Mouse (Mus musculus): ENCODE results near the gene Arhgap27. TPM values are rescaled to one million over a fixed set of nuclear protein-coding genes. Genes with fewer than 3 reads are reported as not detected.
"Not testable (repeated sequence)": the region's sequence is repeated elsewhere in the genome, so short reads cannot be mapped to it uniquely, and the experiment has no call there.

Arhgap27 gene
- polyA plus RNA-seq, 1 experiment from 2014 or later = 17.8 TPM

DNA sequence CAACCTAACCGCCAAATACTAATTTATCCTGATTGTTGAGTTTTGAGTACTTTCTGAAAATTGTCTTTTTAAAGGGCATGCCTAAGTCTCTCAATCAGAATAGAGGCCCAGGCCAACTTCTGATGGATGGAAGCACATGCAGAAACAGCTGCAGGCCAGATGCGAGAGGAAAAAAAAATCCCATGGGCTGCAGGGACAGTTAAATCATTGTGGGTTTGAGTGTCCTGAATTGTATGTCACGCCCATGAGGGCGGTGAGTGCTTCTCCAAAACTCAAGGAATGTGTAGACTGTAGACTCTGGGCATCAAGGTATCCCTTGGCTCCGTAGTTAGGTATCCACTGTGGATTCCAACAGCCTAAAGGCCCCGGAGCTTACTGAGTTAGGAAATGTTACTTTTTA, 69.4 kb downstream of the Arhgap27 start:
- Histone ChIP-seq H3K4me2 (replicated peaks; ENCODE audit: low read depth, low read length) (no peak overlapping the region), H3K9me3 (ENCODE audit: low read length) (no peaks in the 10 kb centered on the region), H3K27me3 (ENCODE audit: insufficient read depth, low read length) (no peaks in the 10 kb centered on the region), H3K27ac (ENCODE audit: low read length) (no peak overlapping the region), H3K4me3 (ENCODE audit: low read length) (no peak overlapping the region), H3K4me1 (ENCODE audit: insufficient read depth, low read length) (peaks cover 7% of the 10 kb centered on the region; the same call in 1 of the 2 replicates), H3K9ac (replicated peaks; ENCODE audit: low read length) (no peak overlapping the region), H3K36me3 (ENCODE audit: insufficient read depth, low read length) (no peaks in the 10 kb centered on the region)
- ATAC-seq (ENCODE audit: low FRiP score, low TSS enrichment) = no peak
- 83% methylated on average over 6 of the region's 6 CpGs for WGBS

DNA sequence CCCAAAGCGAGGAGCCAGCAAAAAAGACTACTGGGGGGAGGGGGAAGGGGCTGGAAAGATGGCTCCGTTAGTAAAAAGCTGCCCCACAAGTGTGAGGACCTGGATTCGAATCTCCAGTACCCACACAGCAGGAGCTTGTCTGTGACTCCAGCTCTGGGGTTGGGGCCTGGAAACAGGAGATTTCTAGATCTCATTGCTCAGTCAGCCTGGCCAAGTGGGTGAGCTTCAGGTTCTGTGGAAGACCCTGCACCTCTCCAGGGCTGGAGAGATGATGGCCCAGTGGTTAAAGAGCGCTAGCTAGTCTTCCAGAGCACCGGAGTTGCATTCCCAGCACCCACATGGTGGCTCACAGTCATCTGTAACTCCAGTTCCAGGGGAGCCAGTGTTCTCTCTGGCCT, 70.6 kb downstream of the Arhgap27 start:
- Histone ChIP-seq H3K27ac (ENCODE audit: low read length) (no peak overlapping the region), H3K36me3 (ENCODE audit: insufficient read depth, low read length) (no peaks in the 10 kb centered on the region)
- 81% methylated on average over 5 of the region's 5 CpGs for WGBS

GRCm38 (mm10) chr11:103292152-103292889, 71.2 kb downstream of the Arhgap27 start:
- peak; percentile 49; the same call in 1 of the 2 replicates for ATAC-seq (ENCODE audit: low FRiP score, low TSS enrichment)
- no peak overlapping the region for H3K4me2 ChIP-seq (replicated peaks; ENCODE audit: low read depth, low read length)

More for the DNA sequence above, 70.6 kb downstream of the Arhgap27 start:
- no peak for ATAC-seq (ENCODE audit: low FRiP score, low TSS enrichment)
- Histone ChIP-seq H3K4me2 (replicated peaks; ENCODE audit: low read depth, low read length) (no peak overlapping the region), H3K27me3 (ENCODE audit: insufficient read depth, low read length) (no peaks in the 10 kb centered on the region), H3K4me1 (ENCODE audit: insufficient read depth, low read length) (peaks cover 11% of the 10 kb centered on the region; the same call in 1 of the 2 replicates), H3K9ac (replicated peaks; ENCODE audit: low read length) (no peak overlapping the region), H3K9me3 (ENCODE audit: low read length) (no peaks in the 10 kb centered on the region), H3K4me3 (ENCODE audit: low read length) (no peak overlapping the region)

DNA sequence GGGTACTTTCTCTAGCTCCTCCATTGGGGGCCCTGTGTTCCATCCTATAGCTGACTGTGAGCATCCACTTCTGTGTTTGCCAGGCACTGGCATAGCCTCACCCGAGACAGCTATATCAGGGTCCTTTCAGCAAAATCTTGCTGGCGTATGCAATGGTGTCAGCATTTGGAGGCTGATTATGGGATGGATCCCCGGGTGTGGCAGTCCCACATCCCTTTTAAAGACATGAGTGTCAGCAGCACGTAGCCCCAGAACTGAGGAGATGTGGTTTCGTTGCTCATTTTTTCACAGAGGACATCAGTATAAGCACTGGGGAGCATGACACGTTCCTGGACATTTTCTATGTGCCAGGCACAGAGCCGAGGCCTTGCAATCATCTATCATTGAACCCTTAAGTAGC, 72.7 kb downstream of the Arhgap27 start:
- not testable (repeated sequence) for H3K9me3 ChIP-seq (ENCODE audit: low read length); H3K9ac ChIP-seq (replicated peaks; ENCODE audit: low read length); H3K4me2 ChIP-seq (replicated peaks; ENCODE audit: low read depth, low read length); H3K36me3 ChIP-seq (ENCODE audit: insufficient read depth, low read length); H3K27ac ChIP-seq (ENCODE audit: low read length); H3K4me3 ChIP-seq (ENCODE audit: low read length); H3K27me3 ChIP-seq (ENCODE audit: insufficient read depth, low read length); ATAC-seq (ENCODE audit: low FRiP score, low TSS enrichment)
- peaks cover 17% of the 10 kb centered on the region for H3K4me1 ChIP-seq (ENCODE audit: insufficient read depth, low read length)
- 93% methylated on average over 7 of the region's 7 CpGs for WGBS

More at GRCm38 (mm10) chr11:103292152-103292889, 71.2 kb downstream of the Arhgap27 start:
- Histone ChIP-seq H3K4me1 (ENCODE audit: insufficient read depth, low read length) (peaks cover 11% of the 10 kb centered on the region; the same call in 1 of the 2 replicates), H3K27ac (ENCODE audit: low read length) (no peak overlapping the region), H3K4me3 (ENCODE audit: low read length) (no peak overlapping the region), H3K27me3 (ENCODE audit: insufficient read depth, low read length) (no peaks in the 10 kb centered on the region), H3K36me3 (ENCODE audit: insufficient read depth, low read length) (no peaks in the 10 kb centered on the region), H3K9ac (replicated peaks; ENCODE audit: low read length) (no peak overlapping the region), H3K9me3 (ENCODE audit: low read length) (no peaks in the 10 kb centered on the region)
- 12% methylated on average over 14 of the region's 14 CpGs for WGBS

DNA sequence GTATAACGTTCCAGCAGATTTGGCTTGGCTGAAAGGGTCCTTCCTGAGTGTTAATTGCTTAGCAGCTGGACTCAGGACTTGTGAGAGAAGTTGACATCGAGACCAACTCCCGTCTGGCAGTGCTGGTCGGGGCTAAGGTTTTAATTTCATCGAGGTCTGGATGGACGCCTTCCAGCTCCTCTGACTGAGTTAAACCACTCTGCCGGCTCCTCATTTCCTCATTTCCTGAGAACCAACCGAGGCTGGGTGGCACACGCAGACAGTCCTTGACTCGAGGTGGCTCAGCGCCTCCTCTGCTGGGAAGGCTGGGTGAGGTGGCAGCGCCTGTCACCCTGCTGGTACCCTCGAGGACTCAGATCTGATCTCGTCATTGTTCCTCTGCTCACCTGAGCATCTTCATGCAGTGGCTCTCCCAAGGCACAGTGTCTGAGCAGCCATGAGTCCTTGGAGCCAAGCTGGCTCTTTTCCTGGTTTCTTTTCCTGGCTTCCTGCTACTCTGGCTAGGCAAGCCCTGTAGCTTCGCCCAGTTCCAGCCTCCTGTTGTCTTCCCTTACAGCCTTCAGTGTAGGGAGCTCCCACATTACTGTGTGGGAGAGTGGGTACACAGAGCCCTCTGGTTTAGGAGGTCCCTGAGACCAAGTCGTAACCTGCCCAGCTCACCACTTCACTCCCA, 75.1 kb downstream of the Arhgap27 start:
- no peaks in the 10 kb centered on the region for H3K9me3 ChIP-seq (ENCODE audit: low read length)
- H3K4me3 ChIP-seq (ENCODE audit: low read length) = no peak overlapping the region
- WGBS = 39% methylated on average over 16 of the region's 16 CpGs
- no peak overlapping the region for H3K4me2 ChIP-seq (replicated peaks; ENCODE audit: low read depth, low read length)
- H3K27ac ChIP-seq (ENCODE audit: low read length) = no peak overlapping the region
- ATAC-seq (ENCODE audit: low FRiP score, low TSS enrichment) = no peak
- no peaks in the 10 kb centered on the region for H3K27me3 ChIP-seq (ENCODE audit: insufficient read depth, low read length)
- no peaks in the 10 kb centered on the region for H3K36me3 ChIP-seq (ENCODE audit: insufficient read depth, low read length)
- H3K4me1 ChIP-seq (ENCODE audit: insufficient read depth, low read length) = peaks cover 17% of the 10 kb centered on the region
- H3K9ac ChIP-seq (replicated peaks; ENCODE audit: low read length) = no peak overlapping the region

- Histone ChIP-seq H3K9ac (replicated peaks; ENCODE audit: low read length) (no peak overlapping the region), H3K4me3 (ENCODE audit: low read length) (no peak overlapping the region), H3K27me3 (ENCODE audit: insufficient read depth, low read length) (no peaks in the 10 kb centered on the region), H3K9me3 (ENCODE audit: low read length) (no peaks in the 10 kb centered on the region), H3K4me1 (ENCODE audit: insufficient read depth, low read length) (peaks cover 11% of the 10 kb centered on the region), H3K4me2 (replicated peaks; ENCODE audit: low read depth, low read length) (no peak overlapping the region), H3K36me3 (ENCODE audit: insufficient read depth, low read length) (no peaks in the 10 kb centered on the region), H3K27ac (ENCODE audit: low read length) (no peak overlapping the region)
- no peak for ATAC-seq (ENCODE audit: low FRiP score, low TSS enrichment)
- 90% methylated on average over 5 of the region's 5 CpGs for WGBS
Measured at GRCm38 (mm10) chr11:103286910-103287309, 76.6 kb downstream of the Arhgap27 start.

DNA sequence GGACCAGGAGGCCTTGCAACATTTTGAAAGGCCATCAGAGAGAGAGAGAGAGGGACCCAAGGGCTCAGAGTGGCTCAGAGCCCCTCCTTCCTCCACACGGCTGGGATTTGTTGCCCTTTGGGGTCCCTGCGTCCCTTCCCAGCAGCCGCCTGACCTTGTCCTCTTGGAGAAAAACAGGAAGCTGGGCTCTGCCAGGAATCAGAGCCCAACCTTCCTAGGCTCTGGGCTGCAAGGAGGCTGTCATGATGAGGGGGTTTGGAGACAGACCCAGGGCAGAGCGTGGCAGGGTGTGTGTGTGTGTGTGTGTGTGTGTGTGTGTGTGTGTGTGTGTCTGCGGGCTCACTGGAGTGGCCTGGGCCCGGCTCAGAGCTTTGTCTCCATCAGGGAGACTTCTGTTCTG, 77.5 kb downstream of the Arhgap27 start:
- 26% methylated on average over 6 of the region's 6 CpGs for WGBS
- Histone ChIP-seq H3K27ac (ENCODE audit: low read length) (peak overlapping the region; percentile 41), H3K9me3 (ENCODE audit: low read length) (no peaks in the 10 kb centered on the region), H3K4me2 (replicated peaks; ENCODE audit: low read depth, low read length) (no peak overlapping the region), H3K9ac (replicated peaks; ENCODE audit: low read length) (peak overlapping the region; percentile 37; the same call in 1 of the 2 replicates), H3K4me1 (ENCODE audit: insufficient read depth, low read length) (peaks cover 10% of the 10 kb centered on the region), H3K36me3 (ENCODE audit: insufficient read depth, low read length) (no peaks in the 10 kb centered on the region), H3K4me3 (ENCODE audit: low read length) (no peak overlapping the region), H3K27me3 (ENCODE audit: insufficient read depth, low read length) (no peaks in the 10 kb centered on the region)
- ATAC-seq (ENCODE audit: low FRiP score, low TSS enrichment) = peak; percentile 76; the same call in 1 of the 2 replicates

- WGBS = 83% methylated on average over 10 of the region's 10 CpGs
- Histone ChIP-seq H3K4me2 (replicated peaks; ENCODE audit: low read depth, low read length) (no peak overlapping the region), H3K27me3 (ENCODE audit: insufficient read depth, low read length) (no peaks in the 10 kb centered on the region), H3K4me3 (ENCODE audit: low read length) (no peak overlapping the region), H3K4me1 (ENCODE audit: insufficient read depth, low read length) (peaks cover 10% of the 10 kb centered on the region), H3K9me3 (ENCODE audit: low read length) (no peaks in the 10 kb centered on the region), H3K27ac (ENCODE audit: low read length) (peak overlapping the region; percentile 41; the same call in 1 of the 2 replicates), H3K9ac (replicated peaks; ENCODE audit: low read length) (no peak overlapping the region; the same call in 1 of the 2 replicates), H3K36me3 (ENCODE audit: insufficient read depth, low read length) (no peaks in the 10 kb centered on the region)
- ATAC-seq (ENCODE audit: low FRiP score, low TSS enrichment) = no peak
Measured at GRCm38 (mm10) chr11:103285276-103285675, 78.2 kb downstream of the Arhgap27 start.

GRCm38 (mm10) chr11:103281784-103282183, 81.7 kb downstream of the Arhgap27 start:
- 65% methylated on average over 7 of the region's 7 CpGs for whole genome bisulfite sequencing
- no peak for ATAC-seq (ENCODE audit: low FRiP score, low TSS enrichment)
- H3K9me3 ChIP-seq (ENCODE audit: low read length) = no peaks in the 10 kb centered on the region

More at GRCm38 (mm10) chr11:103281784-103282183, 81.7 kb downstream of the Arhgap27 start:
- H3K9ac ChIP-seq (replicated peaks; ENCODE audit: low read length) = no peak overlapping the region
- H3K4me1 ChIP-seq (ENCODE audit: insufficient read depth, low read length) = peaks cover 6% of the 10 kb centered on the region
- no peak overlapping the region for H3K4me3 ChIP-seq (ENCODE audit: low read length)
- no peaks in the 10 kb centered on the region for H3K36me3 ChIP-seq (ENCODE audit: insufficient read depth, low read length)
- no peak overlapping the region for H3K4me2 ChIP-seq (replicated peaks; ENCODE audit: low read depth, low read length)
- H3K27me3 ChIP-seq (ENCODE audit: insufficient read depth, low read length) = no peaks in the 10 kb centered on the region
- no peak overlapping the region for H3K27ac ChIP-seq (ENCODE audit: low read length)

Data from kidney, embryonic 16.5 days (tissue).